Mouse (Mus musculus) ovary, postnatal 14 days (tissue): ENCODE results near the gene Serpina3f.

Experiments
- DNase-seq: peaks from one replicate; pipeline ENCODE4 v3.0.0; 2022; ENCODE audit warnings: low spot score

Serpina3f gene

DNA sequence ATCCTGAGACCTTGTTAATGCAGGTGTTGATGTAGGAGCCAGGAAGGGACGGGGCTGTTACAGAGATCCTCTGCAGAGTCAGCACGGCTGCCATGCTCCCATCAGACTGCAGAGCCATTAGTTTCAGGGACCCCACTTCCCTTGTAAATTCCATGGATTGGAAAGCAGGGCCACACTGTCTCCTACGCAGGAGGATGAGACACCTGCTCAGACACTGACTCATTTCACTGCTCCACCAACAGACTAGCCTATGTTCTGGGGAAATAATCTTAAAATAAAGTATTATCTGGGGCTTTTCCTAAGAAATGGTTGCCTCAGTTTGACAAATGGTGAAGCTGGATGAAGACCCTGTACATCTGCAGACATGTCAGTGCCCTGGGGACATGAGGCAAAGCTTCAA, 33.9 kb downstream of the Serpina3f start:
- no peak for DNase-seq

DNA sequence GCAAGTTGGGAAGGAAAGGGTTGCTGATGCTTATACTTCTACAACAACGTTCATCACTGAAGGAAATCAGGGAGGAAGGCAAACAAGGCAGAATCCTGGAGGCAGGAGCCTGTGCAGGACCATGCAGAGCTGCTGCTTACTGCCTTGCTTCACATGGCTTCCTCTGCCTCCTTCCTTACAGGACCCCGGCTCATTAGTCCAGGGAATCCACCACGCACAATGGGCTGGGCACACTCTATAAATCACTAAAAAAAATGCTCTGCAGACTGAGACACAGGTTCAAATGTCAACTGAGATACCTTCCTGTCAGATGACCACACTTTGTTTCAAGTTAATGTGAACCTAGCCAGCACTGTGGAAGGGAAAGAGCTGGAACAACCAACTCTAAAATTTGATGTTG, 46.7 kb downstream of the Serpina3f start:
- no peak for DNase-seq

DNA sequence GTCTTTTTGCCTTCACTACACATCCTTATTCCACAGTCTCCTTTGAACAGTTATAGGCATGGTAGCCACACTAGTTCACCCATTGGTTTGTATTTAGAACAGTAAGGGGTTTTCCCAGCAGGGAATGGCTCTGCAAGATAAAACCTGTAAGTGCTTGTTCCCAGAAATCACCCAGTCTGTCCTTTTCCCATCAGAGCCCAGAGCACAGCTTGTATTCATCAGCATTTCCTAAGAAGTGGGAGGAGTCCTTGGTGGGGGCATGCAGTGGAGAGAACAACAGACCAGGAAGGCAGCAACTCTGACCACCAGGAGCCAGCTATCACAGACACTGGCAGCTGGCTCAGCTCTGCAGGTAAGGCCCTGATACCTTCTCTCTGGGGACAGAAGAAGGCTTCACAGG, 48.5 kb downstream of the Serpina3f start, which contains the start of gene Serpina3i:
Gene Serpina3i (plus strand): TSS at position 260 of the 400 bp plus-strand sequence.
- no peak for DNase-seq

DNA sequence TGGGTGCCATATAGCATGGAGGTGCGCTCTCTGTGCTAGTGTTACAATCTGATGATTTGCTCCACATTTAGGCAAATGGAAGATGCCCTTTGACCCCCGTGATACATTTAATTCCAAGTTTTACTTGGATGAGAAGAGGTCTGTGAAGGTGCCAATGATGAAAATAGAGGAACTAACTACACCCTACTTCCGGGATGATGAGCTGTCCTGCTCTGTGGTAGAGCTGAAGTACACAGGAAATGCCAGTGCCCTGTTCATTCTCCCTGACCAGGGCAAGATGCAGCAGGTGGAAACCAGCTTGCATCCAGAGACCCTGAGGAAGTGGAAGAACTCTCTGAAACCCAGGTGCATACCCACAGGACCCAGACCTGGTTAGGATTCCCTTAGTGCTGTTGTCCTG, 52.0 kb downstream of the Serpina3f start:
- no peak for DNase-seq
